Mouse (Mus musculus) stomach, embryonic 16.5 days (tissue): ENCODE results near the gene Spock1. TPM values are rescaled to one million over a fixed set of nuclear protein-coding genes. Genes with fewer than 3 reads are reported as not detected.
"Not testable (repeated sequence)": the region's sequence is repeated elsewhere in the genome, so short reads cannot be mapped to it uniquely, and the experiment has no call there.

ENCODE experiments used
- ATAC-seq: fragments of 200-750 bp; cut with Nextera tagmentation; 2 replicates; pipeline ENCODE4 v1.8.0; 2017; ENCODE audit warnings: moderate number of reproducible peaks, moderate TSS enrichment; ENCODE audit not compliant: insufficient read depth, low FRiP score
- H3K27ac ChIP-seq: fragments of 300-500 bp; sonication (generic); 2 replicates; pipeline ENCODE4 v1.5.1; 2014; ENCODE audit warnings: low read length
- H3K27me3 ChIP-seq: fragments of 300-500 bp; sonication (generic); 2 replicates; pipeline ENCODE4 v1.6.1; 2014; ENCODE audit warnings: low read length, control low read depth, mixed read lengths; ENCODE audit not compliant: control insufficient read depth, insufficient read depth
- H3K36me3 ChIP-seq: fragments of 300-500 bp; sonication (generic); 2 replicates; pipeline ENCODE4 v1.6.1; 2014; ENCODE audit warnings: low read length; ENCODE audit not compliant: control insufficient read depth, insufficient read depth
- H3K4me1 ChIP-seq: fragments of 300-500 bp; sonication (generic); 2 replicates; pipeline ENCODE4 v1.6.1; 2014; ENCODE audit warnings: low read length, control low read depth, mixed read lengths; ENCODE audit not compliant: control insufficient read depth, insufficient read depth
- H3K4me2 ChIP-seq: fragments of 300-500 bp; sonication (generic); 2 replicates; pipeline ENCODE4 v1.6.1; 2014; ENCODE audit warnings: low read depth, low read length, mixed read lengths
- H3K4me3 ChIP-seq: fragments of 300-500 bp; sonication (generic); replicated peaks from 2 replicates; pipeline ENCODE4 v1.5.1; 2014; ENCODE audit warnings: mild to moderate bottlenecking, low read length
- H3K9ac ChIP-seq: fragments of 300-500 bp; sonication (generic); 2 replicates; pipeline ENCODE4 v1.6.1; 2014; ENCODE audit warnings: low read length
- H3K9me3 ChIP-seq: fragments of 300-500 bp; sonication (generic); replicated peaks from 2 replicates; pipeline ENCODE4 v1.6.1; 2016; ENCODE audit warnings: low read length, control low read depth; ENCODE audit not compliant: control insufficient read depth
- WGBS: fragments of 180-500 bp; shearing (Covaris S2); extraction: QIAGEN DNeasy Blood & Tissue Kit; methylation state at CpG from one replicate; pipeline ENCODE4 v1.1.7; 2014; 5-methylcytosine and 5-hydroxymethylcytosine counted together
- polyA plus RNA-seq: library from polyadenylated mRNA; unstranded; fragments of >200 nt; fragmentation: Nextera tagmentation; extraction: Ambion mirVana; gene quantifications from 2 replicates; pipeline ENCODE4 v1.2.1, GENCODE M21; 2015

Gene Spock1
- polyA plus RNA-seq, 1 experiment from 2014 or later = 2.8 TPM

DNA sequence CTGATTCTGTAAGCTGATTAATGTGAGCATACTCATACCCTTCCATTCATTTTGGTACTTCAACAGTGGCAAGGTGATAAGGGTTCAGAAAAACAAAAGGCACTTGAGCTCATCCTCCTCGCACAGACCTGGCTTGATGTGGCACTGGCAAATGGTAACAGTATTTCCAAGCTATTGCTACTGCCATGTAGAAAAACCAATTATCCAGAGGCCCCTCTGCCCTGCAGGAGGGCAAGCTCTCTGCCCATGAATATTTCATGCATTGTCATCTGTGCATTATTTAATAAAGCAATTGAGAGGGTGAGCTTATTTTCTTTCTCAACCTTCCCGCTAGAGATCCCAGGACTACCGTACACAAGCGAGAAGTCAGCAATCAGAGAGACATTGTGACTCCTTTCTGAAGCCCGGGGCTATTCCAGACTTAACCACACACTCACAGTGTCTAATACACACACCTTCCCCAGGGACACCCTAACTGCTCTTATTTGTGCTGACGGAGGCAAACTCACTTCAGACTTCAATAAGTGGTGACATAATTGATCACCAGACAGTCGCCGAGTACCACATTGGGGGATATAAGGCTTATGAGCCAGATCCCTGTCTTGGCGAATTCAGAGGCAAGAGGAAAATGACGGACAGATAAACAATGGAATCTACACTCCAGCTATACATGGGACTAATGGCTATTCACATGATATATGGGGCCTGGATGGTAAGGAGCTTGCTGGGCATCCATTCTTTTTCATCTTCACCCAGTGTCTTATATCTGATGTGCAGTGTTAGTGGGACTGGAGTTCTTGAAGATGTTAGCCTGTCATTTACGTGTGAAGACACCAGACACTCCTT lies 296.6 kb downstream of the Spock1 start:
- Histone ChIP-seq H3K4me3 (no peak overlapping the region), H3K36me3 (no peaks in the 10 kb centered on the region), H3K27ac (no peak overlapping the region), H3K9ac (no peak overlapping the region), H3K27me3 (no peaks in the 10 kb centered on the region), H3K9me3 (0 out of 2 replicates have a peak, but pooled peaks cover 3% of the 10 kb centered on the region), H3K4me2 (no peak overlapping the region), H3K4me1 (no peaks in the 10 kb centered on the region)
- 70% methylated on average over 11 of the region's 11 CpGs for WGBS
- no peak for ATAC-seq

DNA sequence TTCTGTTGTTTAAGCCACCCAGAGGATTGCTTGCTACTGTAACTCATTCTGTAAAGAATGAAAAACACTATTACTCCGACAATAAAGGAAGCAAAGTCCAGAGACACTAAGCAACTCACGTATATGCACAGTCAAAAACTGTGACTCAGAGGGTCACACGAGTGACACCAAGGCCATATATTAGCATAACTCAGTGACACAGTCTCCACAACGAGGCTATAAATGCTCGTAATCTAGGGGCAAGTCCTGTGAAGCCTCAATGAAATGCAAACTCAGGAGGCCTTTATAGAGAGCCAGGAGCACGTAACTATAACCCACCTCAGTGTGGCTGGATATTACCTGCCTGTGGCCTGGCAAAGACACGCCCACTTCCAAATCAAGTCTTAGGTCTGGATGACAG lies 298.2 kb downstream of the Spock1 start:
- Histone ChIP-seq H3K27ac (no peak overlapping the region), H3K4me3 (no peak overlapping the region), H3K36me3 (no peaks in the 10 kb centered on the region), H3K9me3 (0 out of 2 replicates have a peak, but pooled peaks cover 3% of the 10 kb centered on the region), H3K4me1 (no peaks in the 10 kb centered on the region), H3K4me2 (no peak overlapping the region), H3K9ac (no peak overlapping the region), H3K27me3 (no peaks in the 10 kb centered on the region)
- no peak for ATAC-seq
- 73% methylated on average over 7 of the region's 7 CpGs for WGBS

DNA sequence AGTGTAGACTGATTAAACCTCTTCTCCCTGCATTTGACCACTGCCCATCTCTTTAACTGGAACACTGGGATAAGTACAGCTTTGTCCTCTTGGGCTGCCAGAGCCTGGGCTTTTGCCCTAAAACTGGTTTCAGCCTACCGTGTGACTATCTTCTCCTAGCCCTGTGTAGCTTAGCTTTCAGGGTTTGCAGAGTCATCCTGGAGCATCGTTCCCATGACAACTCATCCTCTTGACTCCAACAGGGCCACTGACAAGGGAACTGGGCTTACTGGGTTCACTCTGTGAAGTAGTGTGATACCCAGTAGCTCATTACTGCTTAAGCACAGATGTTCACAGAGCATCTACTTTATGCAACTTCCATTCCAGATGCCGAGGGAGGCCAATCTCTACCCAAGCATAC lies 303.7 kb downstream of the Spock1 start:
- H3K4me3 ChIP-seq = no peak overlapping the region
- 0 out of 2 replicates have a peak, but pooled peaks cover 3% of the 10 kb centered on the region for H3K9me3 ChIP-seq
- H3K36me3 ChIP-seq = no peaks in the 10 kb centered on the region
- H3K4me1 ChIP-seq = no peaks in the 10 kb centered on the region
- no peak for ATAC-seq
- no peak overlapping the region for H3K4me2 ChIP-seq
- no peak overlapping the region for H3K9ac ChIP-seq
- no peaks in the 10 kb centered on the region for H3K27me3 ChIP-seq
- no peak overlapping the region for H3K27ac ChIP-seq
- WGBS = 80% methylated on average over 3 of the region's 3 CpGs

DNA sequence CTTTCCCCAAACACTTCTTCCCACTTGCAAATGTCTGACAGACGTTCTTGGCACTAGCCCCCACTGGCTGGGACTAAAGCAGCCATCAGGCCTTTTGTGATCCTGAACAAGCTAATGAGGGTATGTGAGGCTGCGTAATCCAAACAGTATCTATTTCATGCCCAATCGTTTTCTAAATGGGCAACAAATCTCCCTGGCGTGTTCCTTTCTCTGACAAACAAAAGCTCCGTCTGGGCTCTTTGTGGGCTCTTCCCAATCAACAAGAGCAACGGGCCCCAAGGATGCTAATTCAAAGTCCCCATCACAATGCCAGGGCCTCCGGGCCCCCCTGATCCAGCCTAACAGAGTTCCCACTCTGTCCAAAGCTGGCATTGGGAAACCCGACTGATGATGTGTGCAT lies 304.9 kb downstream of the Spock1 start:
- H3K4me3 ChIP-seq = no peak overlapping the region
- no peak for ATAC-seq
- no peaks in the 10 kb centered on the region for H3K9me3 ChIP-seq
- H3K9ac ChIP-seq = no peak overlapping the region
- H3K27ac ChIP-seq = no peak overlapping the region
- no peaks in the 10 kb centered on the region for H3K4me1 ChIP-seq
- 76% methylated on average over 8 of the region's 8 CpGs for WGBS
- H3K27me3 ChIP-seq = no peaks in the 10 kb centered on the region
- no peaks in the 10 kb centered on the region for H3K36me3 ChIP-seq
- H3K4me2 ChIP-seq = no peak overlapping the region

DNA sequence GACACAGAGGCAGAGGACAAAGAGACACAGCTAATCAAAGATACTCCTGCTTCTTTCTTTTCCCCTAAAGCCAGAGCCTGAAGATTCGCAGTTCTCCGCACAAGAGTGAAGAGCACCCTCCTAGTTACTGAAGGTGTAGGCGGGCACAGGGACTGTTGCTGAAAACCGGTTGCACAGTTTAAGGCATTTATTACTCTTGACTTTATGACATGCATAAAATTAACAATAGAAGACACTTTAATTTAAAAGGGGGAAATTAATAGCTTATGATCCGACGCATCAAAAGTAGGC lies 312.4 kb downstream of the Spock1 start:
- Histone ChIP-seq H3K4me1 (no peaks in the 10 kb centered on the region), H3K27me3 (no peaks in the 10 kb centered on the region), H3K36me3 (no peaks in the 10 kb centered on the region), H3K4me2 (no peak overlapping the region), H3K9me3 (no peaks in the 10 kb centered on the region), H3K27ac (no peak overlapping the region), H3K9ac (no peak overlapping the region), H3K4me3 (no peak overlapping the region)
- ATAC-seq = no peak
- 91% methylated on average over 6 of the region's 6 CpGs for WGBS

DNA sequence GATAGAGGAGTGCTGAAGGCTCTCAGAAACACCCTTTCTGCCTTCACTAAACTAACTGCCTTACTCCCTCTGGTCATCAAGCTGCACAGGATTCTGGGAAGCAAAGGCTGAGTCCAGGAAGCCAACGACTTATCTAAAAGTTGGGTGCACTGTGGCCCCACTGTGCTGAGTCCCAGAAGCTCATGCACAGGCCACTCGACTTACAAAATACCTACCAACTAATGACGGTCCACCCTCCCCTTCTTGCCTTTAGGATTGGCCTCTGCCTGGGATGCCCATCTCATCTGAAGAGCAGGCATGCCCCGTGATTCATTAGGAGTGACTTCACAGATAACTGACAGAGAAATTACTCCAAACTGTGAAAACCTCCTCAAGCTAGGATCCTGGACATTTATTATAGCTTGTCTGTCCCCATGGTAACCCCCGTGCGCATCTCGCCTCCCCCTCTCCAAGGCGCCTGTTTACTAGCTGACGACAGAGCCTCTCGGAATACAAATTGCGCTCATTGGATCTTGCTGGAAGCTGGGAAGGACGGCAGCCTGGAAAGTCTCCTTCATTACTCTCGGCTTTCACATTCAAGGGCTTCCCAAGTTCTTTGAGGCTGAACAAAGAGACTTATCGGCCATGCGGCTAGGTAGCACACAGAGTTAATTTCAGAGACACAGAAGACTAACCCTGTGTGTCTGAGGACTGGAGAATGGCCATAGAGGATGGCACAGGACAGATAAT lies 312.9 kb downstream of the Spock1 start:
- no peaks in the 10 kb centered on the region for H3K4me1 ChIP-seq
- no peaks in the 10 kb centered on the region for H3K27me3 ChIP-seq
- ATAC-seq = no peak
- H3K9me3 ChIP-seq = no peaks in the 10 kb centered on the region
- H3K4me3 ChIP-seq = no peak overlapping the region
- WGBS = 65% methylated on average over 15 of the region's 15 CpGs
- H3K4me2 ChIP-seq = no peak overlapping the region
- H3K9ac ChIP-seq = no peak overlapping the region
- no peak overlapping the region for H3K27ac ChIP-seq
- H3K36me3 ChIP-seq = no peaks in the 10 kb centered on the region

DNA sequence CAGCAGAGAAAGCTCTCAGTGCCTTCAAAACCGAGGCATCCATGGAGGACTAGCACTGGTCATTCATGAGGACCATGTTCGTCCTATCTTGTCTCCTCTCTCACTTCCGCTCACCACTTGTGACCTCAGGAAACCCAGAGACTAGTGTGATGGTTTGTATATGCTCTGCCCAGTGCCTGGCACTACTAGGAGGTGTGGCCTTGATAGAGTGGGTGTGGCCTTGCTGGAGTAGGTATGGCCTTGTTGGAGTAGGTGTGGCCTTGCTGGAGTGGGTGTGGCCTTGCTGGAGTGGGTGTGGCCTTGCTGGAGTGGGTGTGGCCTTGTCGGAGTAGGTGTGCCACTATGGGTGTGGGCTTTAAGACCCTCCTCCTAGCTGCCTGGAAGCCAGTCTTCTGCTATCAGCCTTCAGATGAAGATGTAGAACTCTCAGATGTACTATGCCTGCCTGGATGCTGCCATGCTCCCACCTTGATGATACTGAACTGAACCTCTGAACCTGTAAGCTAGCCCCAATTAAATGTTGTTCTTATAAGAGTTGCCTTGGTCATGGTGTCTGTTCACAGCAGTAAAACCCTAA lies 318.7 kb downstream of the Spock1 start:
- H3K4me3 ChIP-seq, H3K9ac ChIP-seq, ATAC-seq, H3K36me3 ChIP-seq, H3K27ac ChIP-seq, H3K9me3 ChIP-seq, H3K4me2 ChIP-seq, H3K27me3 ChIP-seq, H3K4me1 ChIP-seq: not testable (repeated sequence)
- WGBS = 84% methylated on average over 4 of the region's 4 CpGs

DNA sequence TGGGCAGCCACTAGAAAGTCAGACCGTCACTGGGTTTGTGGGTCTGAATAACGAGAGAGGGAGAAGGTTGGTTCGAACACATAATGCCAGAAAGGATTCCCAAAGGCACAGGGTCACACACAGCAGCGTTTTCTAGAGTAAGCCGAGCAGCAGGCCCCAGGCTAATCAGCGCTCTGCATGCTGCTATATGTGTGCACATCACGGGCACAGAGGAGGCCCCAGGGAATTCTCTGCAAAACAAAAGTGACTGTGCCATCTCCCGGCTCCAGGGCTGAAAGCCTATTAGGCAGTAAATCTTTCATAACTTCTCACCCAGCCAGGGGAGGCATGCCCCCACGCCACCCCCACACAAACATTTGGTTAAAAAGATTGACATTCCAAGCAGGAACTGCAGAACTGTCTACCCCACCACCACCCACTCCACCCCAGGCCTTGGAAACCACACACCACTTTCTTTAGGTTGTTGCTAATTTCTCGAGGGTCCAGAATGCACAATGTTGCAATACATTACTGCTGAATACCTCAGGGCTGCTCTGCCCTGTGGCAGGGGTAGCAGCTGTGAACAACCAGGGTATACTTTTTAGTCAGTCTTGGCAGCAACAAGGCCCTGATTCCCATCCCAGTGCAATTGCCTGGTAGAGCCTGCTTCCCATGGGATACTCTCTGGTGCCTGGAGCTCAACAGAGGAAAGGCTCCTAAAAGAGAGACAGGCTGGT lies 319.4 kb downstream of the Spock1 start:
- 58% methylated on average over 10 of the region's 10 CpGs for WGBS
- Histone ChIP-seq H3K4me3 (no peak overlapping the region), H3K4me1 (no peaks in the 10 kb centered on the region), H3K9ac (no peak overlapping the region), H3K36me3 (no peaks in the 10 kb centered on the region), H3K27ac (no peak overlapping the region), H3K9me3 (no peaks in the 10 kb centered on the region), H3K27me3 (no peaks in the 10 kb centered on the region), H3K4me2 (no peak overlapping the region)
- no peak for ATAC-seq

- H3K27ac ChIP-seq = no peak overlapping the region
- WGBS = 44% methylated on average over 3 of the region's 3 CpGs
- no peak overlapping the region for H3K4me2 ChIP-seq
- H3K36me3 ChIP-seq = no peaks in the 10 kb centered on the region
- no peak for ATAC-seq
- no peaks in the 10 kb centered on the region for H3K9me3 ChIP-seq
- H3K27me3 ChIP-seq = no peaks in the 10 kb centered on the region
- no peak overlapping the region for H3K9ac ChIP-seq
- H3K4me3 ChIP-seq = no peak overlapping the region
- no peaks in the 10 kb centered on the region for H3K4me1 ChIP-seq
Observed at GRCm38 (mm10) chr13:57585131-57585530, 323.0 kb downstream of the Spock1 start.
